Mouse (Mus musculus): ENCODE measurements at regions not wholly inside any gene's neighbourhood (a gene's known extent, or its start where the extent isn't known, plus 50 kb on each side); places are given as distances from the start of the nearest gene placed in this dataset.

GRCm38 (mm10) chr7:40052255-40052654, 534.7 kb downstream of the Zfp619 start:
- DNase-seq, result no peak

GRCm38 (mm10) chr7:40058836-40059235, 541.3 kb downstream of the Zfp619 start:
- no peak for DNase-seq

DNA sequence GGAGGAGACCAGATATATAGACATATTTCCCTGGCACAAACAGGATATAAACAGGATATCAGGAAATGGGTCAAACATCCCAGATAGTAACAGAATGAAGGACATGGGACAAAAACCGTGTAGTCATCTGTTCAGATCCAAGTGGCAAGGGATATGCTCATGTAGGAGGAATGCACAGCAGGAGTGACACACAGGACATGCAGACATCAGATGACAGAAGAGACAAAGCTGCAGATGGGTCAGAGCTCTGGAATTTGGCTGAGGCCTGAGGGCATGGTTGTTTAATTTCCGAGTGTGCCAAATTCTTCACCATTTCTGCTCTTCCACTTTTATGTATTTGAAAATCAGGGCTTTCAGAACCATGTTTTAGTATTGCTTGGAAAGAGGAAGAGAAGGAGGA, 547.1 kb downstream of the Zfp619 start:
- no peak for DNase-seq

DNA sequence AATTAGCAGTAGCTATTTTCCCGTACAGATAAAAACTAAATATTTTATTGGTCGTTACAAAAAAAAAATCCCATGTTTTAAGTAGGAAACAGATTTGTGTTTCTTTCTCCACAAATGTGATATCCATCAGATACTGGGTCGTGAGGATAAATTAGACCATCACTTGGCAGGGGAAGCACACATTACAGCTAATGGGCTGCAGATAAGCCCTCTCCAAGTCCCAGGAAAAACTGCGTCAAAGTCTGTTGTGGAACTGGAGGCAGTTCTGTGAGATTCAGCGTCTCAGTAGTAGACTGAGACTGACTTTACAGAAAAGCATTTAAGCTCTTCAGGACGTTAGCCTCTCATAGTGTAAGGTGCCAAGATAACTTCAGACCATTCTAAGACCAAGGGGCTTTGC, 548.0 kb downstream of the Zfp619 start:
- DNase-seq, result no peak

GRCm38 (mm10) chr7:40067378-40067777, 549.8 kb downstream of the Zfp619 start:
- DNase-seq, result no peak

- DNase-seq, result no peak
These were observed 553.7 kb downstream of the Zfp619 start for GRCm38 (mm10) chr7:40071313-40071712.

GRCm38 (mm10) chr7:40072478-40072877, 554.9 kb downstream of the Zfp619 start:
- no peak for DNase-seq

- DNase-seq, result no peak
These were observed 568.7 kb downstream of the Zfp619 start for GRCm38 (mm10) chr7:40086236-40086635.

DNA sequence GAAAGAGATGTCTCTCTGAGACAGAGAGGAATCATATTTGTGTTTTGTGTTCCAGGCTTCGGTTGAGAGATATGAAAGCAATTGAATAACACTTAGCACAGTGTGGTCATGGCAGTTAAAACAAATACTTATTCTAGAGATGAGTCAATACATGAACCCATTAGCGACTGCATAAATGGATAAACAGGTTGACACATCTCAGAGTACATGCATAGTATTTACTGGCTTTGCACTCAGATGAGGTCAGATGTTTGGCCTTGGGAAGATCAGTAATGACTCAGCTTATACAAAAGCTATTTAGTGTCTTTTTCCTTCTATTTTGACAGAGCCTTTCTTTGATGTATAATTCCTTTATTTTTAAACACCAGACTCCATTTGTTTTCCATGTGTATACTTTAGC, 579.5 kb downstream of the Zfp619 start:
- no peak for DNase-seq

DNA sequence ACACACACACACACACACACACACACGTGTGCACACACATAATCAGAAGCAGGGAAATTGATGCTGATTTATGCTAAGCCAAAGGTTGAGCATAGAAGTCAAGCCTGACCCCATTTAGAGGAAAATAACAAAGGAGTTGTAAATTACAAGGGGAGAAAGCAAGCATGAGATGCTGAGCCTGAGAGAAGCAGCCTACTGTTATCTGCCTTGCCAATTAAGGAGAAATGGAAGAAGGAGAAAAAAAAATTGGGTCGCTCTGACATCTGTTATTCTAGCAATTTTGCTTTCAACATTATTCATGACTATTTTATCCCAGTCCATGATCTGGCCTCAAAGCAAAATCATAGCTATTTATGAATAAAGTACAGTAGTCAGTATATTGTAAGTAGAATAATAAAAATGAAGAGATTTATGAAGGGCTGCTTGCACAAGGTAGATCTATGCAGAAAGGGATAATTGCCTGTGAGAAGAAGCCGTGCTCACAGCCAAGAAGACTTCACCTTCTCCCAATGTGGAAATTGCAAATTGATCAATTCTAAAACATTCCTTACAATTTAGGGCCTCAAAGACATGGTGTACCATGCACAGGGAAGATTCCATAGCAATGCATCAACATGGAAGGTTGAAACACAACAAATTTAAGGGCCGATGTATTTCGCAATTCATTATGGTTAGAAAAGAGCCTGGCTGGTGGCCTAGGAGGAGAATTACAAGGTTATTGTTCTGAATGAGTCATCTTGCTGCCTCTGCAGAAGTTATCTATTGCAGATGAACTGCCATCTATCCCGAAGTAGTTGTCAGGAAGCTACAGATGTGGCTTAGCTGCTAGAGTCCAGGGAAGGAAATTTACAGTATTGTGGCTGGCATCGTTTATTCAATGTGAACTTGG, 585.7 kb downstream of the Zfp619 start:
- DNase-seq, result no peak

DNA sequence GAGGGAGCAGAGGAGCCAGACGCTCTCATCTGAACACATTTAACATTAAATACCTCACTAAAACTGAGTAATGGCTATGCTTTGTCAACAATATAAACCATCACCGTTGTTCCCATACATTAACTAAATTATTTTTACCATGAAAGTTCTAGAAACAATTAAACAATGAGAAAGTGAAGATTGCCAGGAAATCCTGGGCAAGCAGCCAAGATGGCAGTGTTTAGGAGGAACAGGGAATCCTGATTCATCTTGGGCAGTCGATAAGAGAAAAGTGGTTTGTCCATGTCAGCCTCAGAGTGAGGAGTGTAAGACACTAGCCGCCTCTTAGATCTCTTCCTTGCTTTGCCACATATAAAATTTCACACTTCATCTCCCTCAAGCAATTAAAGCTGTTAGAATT, 625.3 kb downstream of the Zfp619 start:
- no peak for DNase-seq

- DNase-seq, result no peak
These were observed 626.9 kb downstream of the Zfp619 start for GRCm38 (mm10) chr7:40144431-40144830.

DNA sequence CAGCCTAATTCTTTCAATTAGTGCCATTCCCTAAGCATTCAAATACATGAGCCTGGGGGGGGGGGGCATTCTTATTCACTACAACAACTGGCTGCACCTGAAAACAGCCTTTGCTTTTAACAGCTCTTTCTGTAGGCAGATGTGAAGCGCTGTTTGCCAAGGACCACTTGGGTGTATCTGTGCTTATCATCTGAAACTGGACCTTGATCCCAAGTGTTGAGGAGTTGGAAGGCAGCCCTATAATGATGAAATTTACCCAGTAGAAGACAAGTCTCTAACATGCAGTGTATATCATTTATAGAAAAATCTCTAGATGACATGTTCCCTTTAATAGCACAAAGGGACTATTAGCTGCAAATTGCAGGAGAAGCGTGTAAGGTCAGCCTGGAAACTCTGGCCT, 660.0 kb downstream of the Zfp619 start:
- no peak for DNase-seq

DNA sequence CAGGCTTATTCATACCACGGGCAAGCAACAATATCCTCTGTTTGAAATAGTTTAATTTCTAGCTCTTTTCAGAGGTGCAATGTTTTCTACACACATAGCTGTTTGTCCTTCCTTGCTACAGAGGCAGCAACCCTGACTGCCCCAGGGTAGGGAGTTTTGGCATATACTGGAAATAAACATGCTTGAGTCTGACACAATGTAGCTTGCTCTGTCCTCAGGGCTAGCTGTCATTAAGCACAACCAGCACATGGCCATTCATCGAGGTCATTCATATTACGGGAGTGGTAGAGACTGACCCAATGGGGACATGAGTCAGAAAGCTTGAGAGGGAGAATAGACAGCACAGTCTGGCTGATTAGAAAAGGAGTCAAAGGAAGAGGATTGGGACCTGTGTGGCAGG, 677.8 kb downstream of the Zfp619 start:
- no peak for DNase-seq

GRCm38 (mm10) chr7:40202615-40203014, 685.0 kb downstream of the Zfp619 start:
- DNase-seq, result no peak

DNA sequence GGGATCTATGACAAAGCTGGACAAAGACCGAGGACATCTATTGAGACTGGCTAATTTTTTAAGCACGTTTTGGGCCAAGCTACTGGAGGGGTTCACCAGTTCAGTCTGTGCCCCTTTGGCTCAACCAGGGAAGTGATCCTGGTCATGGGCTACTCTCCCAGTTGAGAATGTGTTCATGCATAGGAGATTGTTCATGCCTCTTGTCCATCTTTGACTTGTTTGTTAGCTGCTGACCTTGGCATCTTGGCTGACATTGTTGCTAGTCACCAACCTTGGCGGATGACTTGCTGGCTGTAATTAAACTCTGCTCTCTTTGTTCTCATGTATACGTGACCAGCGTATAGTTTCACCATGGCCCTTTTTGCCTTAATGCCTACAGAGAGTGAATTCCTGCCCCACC, 686.2 kb upstream of the Vstm2b start:
- no peak for DNase-seq

DNA sequence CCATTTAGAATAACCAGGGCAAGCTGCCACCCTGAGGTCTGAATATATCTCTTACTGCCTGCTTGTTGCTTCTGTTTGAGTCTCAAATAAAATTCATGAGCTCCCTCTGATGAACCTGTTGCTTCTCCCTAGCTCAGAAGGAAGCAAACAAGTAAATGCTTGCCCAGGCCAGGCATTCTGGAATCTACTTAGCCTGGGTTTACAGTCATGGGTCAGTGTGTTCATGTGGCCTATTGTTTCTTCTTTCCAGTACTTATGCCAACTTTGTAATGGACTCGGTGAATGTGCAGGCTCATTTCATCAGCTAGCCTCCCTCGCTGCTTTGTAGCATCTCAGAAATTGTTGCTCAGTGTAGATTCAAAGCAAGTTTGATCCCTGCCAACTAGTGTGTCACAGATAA, 685.6 kb upstream of the Vstm2b start:
- no peak for DNase-seq

GRCm38 (mm10) chr7:40213646-40214045, 684.5 kb upstream of the Vstm2b start:
- no peak for DNase-seq

- DNase-seq, result no peak
These were observed 683.7 kb upstream of the Vstm2b start for GRCm38 (mm10) chr7:40214395-40214794.

GRCm38 (mm10) chr7:40215271-40215670, 682.9 kb upstream of the Vstm2b start:
- DNase-seq, result no peak

DNA sequence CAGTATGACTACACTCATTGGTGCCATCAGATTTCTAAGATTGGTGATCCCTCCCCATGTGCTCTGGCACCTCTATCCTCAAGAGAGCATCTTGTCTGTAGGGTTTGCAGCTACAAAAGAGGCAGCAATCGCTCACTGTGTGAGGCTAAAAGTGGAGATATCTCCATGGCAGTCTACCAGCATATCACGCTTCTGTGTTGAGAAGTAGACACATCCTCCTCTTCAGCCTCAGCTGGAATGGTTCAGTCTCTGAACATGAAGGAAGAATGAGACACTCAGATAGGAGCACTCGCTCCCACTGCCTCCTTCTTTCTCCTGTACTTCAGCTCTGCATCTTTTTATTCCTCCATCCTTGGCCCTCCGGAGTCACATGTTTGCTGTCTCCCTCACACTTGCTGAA, 677.6 kb upstream of the Vstm2b start:
- DNase-seq, result no peak

DNA sequence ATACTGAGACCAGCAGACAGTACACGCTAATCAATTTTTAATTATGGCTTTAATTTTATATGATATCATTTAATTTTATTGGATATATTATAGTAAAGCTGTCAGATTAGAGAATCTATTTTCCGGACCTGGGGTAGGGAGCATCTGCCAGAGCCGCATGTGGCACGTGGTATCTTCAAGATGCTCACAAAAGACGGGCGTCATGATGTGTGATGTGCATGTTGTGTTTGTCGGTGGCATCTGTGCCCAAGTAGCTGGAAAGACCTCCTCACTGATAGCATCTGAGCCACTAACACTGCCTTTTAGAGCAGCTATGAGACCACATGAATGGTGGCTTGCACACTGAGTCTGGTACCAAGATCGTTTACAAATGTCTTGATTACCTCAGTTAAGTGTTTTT, 652.9 kb upstream of the Vstm2b start:
- no peak for DNase-seq

GRCm38 (mm10) chr7:40248521-40248920, 649.6 kb upstream of the Vstm2b start:
- no peak for DNase-seq

GRCm38 (mm10) chr7:40253486-40253885, 644.6 kb upstream of the Vstm2b start:
- no peak for DNase-seq

GRCm38 (mm10) chr7:40257733-40258376, 640.3 kb upstream of the Vstm2b start:
- DNase-seq, result no peak
